Mouse (Mus musculus) small intestine, adult 2 months (tissue): Measurements from ENCODE around the gene Bin2.

ENCODE experiments used
- CTCF ChIP-seq: fragments of 200-500 bp; IDR thresholded peaks from 2 replicates; pipeline ENCODE4 v1.5.1; 2012; ENCODE audit warnings: low read depth, mild to moderate bottlenecking, control low read depth, inconsistent platforms, low read length, moderate library complexity, mixed read lengths; ENCODE audit not compliant: insufficient replicate concordance, insufficient read length; ENCODE audit errors: extremely low read depth
- POLR2A ChIP-seq: fragments of 200-500 bp; IDR thresholded peaks from 2 replicates; pipeline ENCODE4 v1.6.1; 2012; ENCODE audit warnings: low read depth, mild to moderate bottlenecking, control low read depth, inconsistent platforms, low read length, moderate library complexity

- TF ChIP-seq CTCF (no peak), POLR2A (no peak)
These were observed 12.4 kb upstream of the Bin2 start for GRCm38 (mm10) chr15:100681770-100682169.
